Mouse (Mus musculus) G1E (cell line): ENCODE measurements around the gene Oat.
A peak's percentile ranks its signal among the peaks of the same experiment; 100 is the strongest.

Experiments used
- CTCF ChIP-seq: IDR thresholded peaks from 2 replicates; pipeline ENCODE4 v1.5.1; 2012; ENCODE audit warnings: low read depth, low read length, inconsistent platforms, mixed read lengths
- GATA1 ChIP-seq: IDR thresholded peaks from 2 replicates; pipeline ENCODE4 v1.6.1; 2012; ENCODE audit warnings: borderline replicate concordance, low read length, inconsistent platforms, mixed read lengths
- GATA2 ChIP-seq: IDR thresholded peaks from 2 replicates; pipeline ENCODE4 v1.6.1; 2012; ENCODE audit warnings: low read depth, low read length, inconsistent platforms, borderline replicate concordance
- POLR2AphosphoS5 ChIP-seq: IDR thresholded peaks from 2 replicates; pipeline ENCODE4 v1.6.1; 2012; ENCODE audit warnings: low read depth, low read length, inconsistent platforms; ENCODE audit not compliant: insufficient replicate concordance
- TAL1 ChIP-seq: conservative IDR thresholded peaks from 2 replicates; pipeline ENCODE4 v1.6.1; 2012; ENCODE audit warnings: low read depth, low read length, inconsistent platforms, mixed read lengths

GRCm38 (mm10) chr7:132575623-132576022, 575 bp downstream of the Oat start:
- TF ChIP-seq CTCF = peak; percentile 49; the same call in 1 of the 2 replicates
- TF ChIP-seq POLR2AphosphoS5 = no peak
- TF ChIP-seq TAL1 = no peak
- no peak for TF ChIP-seq GATA1
- TF ChIP-seq GATA2 = no peak
